Mouse (Mus musculus) midbrain, embryonic 10.5 days (tissue): Measurements from ENCODE around the gene Dock4. TPM values are rescaled to one million over a fixed set of nuclear protein-coding genes. Genes with fewer than 3 reads are reported as not detected.

ENCODE experiments used
- DNase-seq: peaks from one replicate; pipeline ENCODE4 v3.0.0-alpha.2; 2017; ENCODE audit warnings: low spot score
- H3K27ac ChIP-seq: fragments of 300-500 bp; sonication (generic); replicated peaks from 2 replicates; pipeline ENCODE4 v1.5.1; 2016; ENCODE audit warnings: mild to moderate bottlenecking
- H3K27me3 ChIP-seq: fragments of 300-500 bp; sonication (generic); 2 replicates; pipeline ENCODE4 v1.6.1; 2016; ENCODE audit warnings: low read depth, mild to moderate bottlenecking; ENCODE audit not compliant: poor library complexity, severe bottlenecking
- H3K36me3 ChIP-seq: fragments of 300-500 bp; sonication (generic); 2 replicates; pipeline ENCODE4 v1.6.1; 2016; ENCODE audit warnings: mild to moderate bottlenecking, moderate library complexity
- H3K4me1 ChIP-seq: fragments of 300-500 bp; sonication (generic); 2 replicates; pipeline ENCODE4 v1.6.1; 2016
- H3K4me3 ChIP-seq: fragments of 300-500 bp; sonication (generic); 2 replicates; pipeline ENCODE4 v1.5.1; 2016; ENCODE audit warnings: mild to moderate bottlenecking, moderate library complexity
- H3K9me3 ChIP-seq: fragments of 300-500 bp; sonication (generic); replicated peaks from 2 replicates; pipeline ENCODE4 v1.6.1; 2016; ENCODE audit warnings: mild to moderate bottlenecking
- WGBS: fragments of 180-500 bp; shearing (Covaris S2); methylation state at CpG from one replicate; pipeline ENCODE4 v1.1.7; 2016; 5-methylcytosine and 5-hydroxymethylcytosine counted together
- polyA plus RNA-seq: library from polyadenylated mRNA; unstranded; fragments of >200 nt; fragmentation: Nextera tagmentation; extraction: Ambion mirVana; gene quantifications from 2 replicates; pipeline ENCODE4 v1.2.1, GENCODE M21; 2016

Gene Dock4
- polyA plus RNA-seq: 14.0 and 16.8 TPM in 2 replicates

GRCm38 (mm10) chr12:40445648-40446449, at the start of gene Dock4, which contains the start of gene Zfp277:
Gene Dock4 (plus strand): TSS chr12:40445952.
Gene Zfp277 (minus strand): TSS chr12:40445902.
- peak within 1 kb of the TSS; percentile 89 for H3K4me3 ChIP-seq
- DNase-seq: peak; percentile 99
- H3K4me1 ChIP-seq: peaks cover 37% of the 10 kb centered on the region
- no peaks in the 10 kb centered on the region for H3K9me3 ChIP-seq
- no peaks in the 10 kb centered on the region for H3K36me3 ChIP-seq
- peak within 1 kb of the TSS; percentile 93 for H3K27ac ChIP-seq
- H3K27me3 ChIP-seq: 0 out of 2 replicates have a peak, but pooled peaks cover 7% of the 10 kb centered on the region
- under 1% methylated on average over 80 of the region's 80 CpGs for WGBS

- no peak overlapping the region for H3K27ac ChIP-seq
- peaks cover 13% of the 10 kb centered on the region; the same call in 1 of the 2 replicates for H3K9me3 ChIP-seq
- WGBS: 80% methylated on average over 2 of the region's 2 CpGs
- peaks cover 10% of the 10 kb centered on the region for H3K36me3 ChIP-seq
- no peak overlapping the region for H3K4me3 ChIP-seq
- no peaks in the 10 kb centered on the region for H3K27me3 ChIP-seq
- no peaks in the 10 kb centered on the region for H3K4me1 ChIP-seq
- DNase-seq: no peak
These were observed 46.8 kb upstream of the Dock4 start for GRCm38 (mm10) chr12:40398916-40399315.

- H3K4me1 ChIP-seq: no peaks in the 10 kb centered on the region
- H3K27ac ChIP-seq: no peak overlapping the region
- no peak overlapping the region for H3K4me3 ChIP-seq
- peaks cover 13% of the 10 kb centered on the region; the same call in 1 of the 2 replicates for H3K9me3 ChIP-seq
- H3K36me3 ChIP-seq: peaks cover 10% of the 10 kb centered on the region
- no peak for DNase-seq
- H3K27me3 ChIP-seq: no peaks in the 10 kb centered on the region
- 95% methylated on average over 2 of the region's 2 CpGs for WGBS
These were observed 46.4 kb upstream of the Dock4 start for GRCm38 (mm10) chr12:40399386-40399785.

- peaks cover 10% of the 10 kb centered on the region for H3K36me3 ChIP-seq
- peaks cover 13% of the 10 kb centered on the region; the same call in 1 of the 2 replicates for H3K9me3 ChIP-seq
- no peak overlapping the region for H3K4me3 ChIP-seq
- H3K27ac ChIP-seq: no peak overlapping the region
- H3K27me3 ChIP-seq: no peaks in the 10 kb centered on the region
- no peak for DNase-seq
- no peaks in the 10 kb centered on the region for H3K4me1 ChIP-seq
- 92% methylated on average over 10 of the region's 10 CpGs for WGBS
These were observed 45.9 kb upstream of the Dock4 start for GRCm38 (mm10) chr12:40399812-40400211.

- DNase-seq: no peak
- WGBS: 38% methylated on average over 5 of the region's 5 CpGs
- Histone ChIP-seq H3K4me1 (peaks cover 17% of the 10 kb centered on the region), H3K4me3 (no peak overlapping the region), H3K27me3 (no peaks in the 10 kb centered on the region), H3K36me3 (peaks cover 11% of the 10 kb centered on the region; the same call in 1 of the 2 replicates), H3K27ac (peak overlapping the region; percentile 15; the same call in 1 of the 2 replicates), H3K9me3 (peaks cover under 1% of the 10 kb centered on the region; the same call in 1 of the 2 replicates)
These were observed 31.0 kb upstream of the Dock4 start for GRCm38 (mm10) chr12:40414682-40415311.

- Histone ChIP-seq H3K27me3 (no peaks in the 10 kb centered on the region), H3K4me1 (peaks cover 17% of the 10 kb centered on the region), H3K9me3 (no peaks in the 10 kb centered on the region), H3K36me3 (peaks cover 9% of the 10 kb centered on the region; the same call in 1 of the 2 replicates), H3K4me3 (no peak overlapping the region), H3K27ac (peak overlapping the region; percentile 7; the same call in 1 of the 2 replicates)
- no peak for DNase-seq
- 65% methylated on average over 8 of the region's 8 CpGs for WGBS
These were observed 30.3 kb upstream of the Dock4 start for GRCm38 (mm10) chr12:40415312-40415925.

- Histone ChIP-seq H3K36me3 (0 out of 2 replicates have a peak, but pooled peaks cover 2% of the 10 kb centered on the region), H3K9me3 (no peaks in the 10 kb centered on the region), H3K4me3 (no peak overlapping the region), H3K27me3 (no peaks in the 10 kb centered on the region), H3K4me1 (peaks cover 17% of the 10 kb centered on the region), H3K27ac (no peak overlapping the region)
- DNase-seq: no peak
- 96% methylated on average over 4 of the region's 4 CpGs for WGBS
These were observed 28.5 kb upstream of the Dock4 start for GRCm38 (mm10) chr12:40417257-40417656.

- DNase-seq: no peak
- peaks cover 11% of the 10 kb centered on the region for H3K4me1 ChIP-seq
- H3K36me3 ChIP-seq: peaks cover 4% of the 10 kb centered on the region; the same call in 1 of the 2 replicates
- no peaks in the 10 kb centered on the region for H3K9me3 ChIP-seq
- 94% methylated on average over 1 of the region's 1 CpGs for WGBS
- H3K27ac ChIP-seq: no peak overlapping the region
- H3K27me3 ChIP-seq: no peaks in the 10 kb centered on the region
- H3K4me3 ChIP-seq: no peak overlapping the region
These were observed 20.8 kb upstream of the Dock4 start for GRCm38 (mm10) chr12:40424991-40425390.

- H3K27me3 ChIP-seq: no peaks in the 10 kb centered on the region
- 86% methylated on average over 10 of the region's 10 CpGs for WGBS
These were observed 18.1 kb upstream of the Dock4 start for GRCm38 (mm10) chr12:40427606-40428005.

GRCm38 (mm10) chr12:40429976-40430375, 15.8 kb upstream of the Dock4 start:
- Histone ChIP-seq H3K9me3 (no peaks in the 10 kb centered on the region), H3K4me1 (peaks cover 30% of the 10 kb centered on the region), H3K36me3 (peaks cover 3% of the 10 kb centered on the region; the same call in 1 of the 2 replicates), H3K27me3 (no peaks in the 10 kb centered on the region), H3K4me3 (no peak overlapping the region), H3K27ac (no peak overlapping the region)
- 61% methylated on average over 3 of the region's 3 CpGs for whole genome bisulfite sequencing
- DNase-seq: no peak

More at GRCm38 (mm10) chr12:40427606-40428005, 18.1 kb upstream of the Dock4 start:
- no peak overlapping the region for H3K27ac ChIP-seq
- no peak overlapping the region for H3K4me3 ChIP-seq
- H3K36me3 ChIP-seq: peaks cover 4% of the 10 kb centered on the region; the same call in 1 of the 2 replicates
- H3K9me3 ChIP-seq: no peaks in the 10 kb centered on the region
- no peak for DNase-seq
- peaks cover 30% of the 10 kb centered on the region for H3K4me1 ChIP-seq

- Histone ChIP-seq H3K27me3 (no peaks in the 10 kb centered on the region), H3K4me3 (no peak overlapping the region), H3K9me3 (no peaks in the 10 kb centered on the region), H3K36me3 (no peaks in the 10 kb centered on the region), H3K4me1 (peaks cover 30% of the 10 kb centered on the region), H3K27ac (peak overlapping the region; percentile 73)
- no peak for DNase-seq
- 50% methylated on average over 5 of the region's 5 CpGs for WGBS
These were observed 14.7 kb upstream of the Dock4 start for GRCm38 (mm10) chr12:40431075-40431474.

GRCm38 (mm10) chr12:40434101-40434500, 11.7 kb upstream of the Dock4 start:
- H3K36me3 ChIP-seq: no peaks in the 10 kb centered on the region
- no peaks in the 10 kb centered on the region for H3K27me3 ChIP-seq
- H3K27ac ChIP-seq: no peak overlapping the region
- H3K4me3 ChIP-seq: no peak overlapping the region
- no peak for DNase-seq
- H3K9me3 ChIP-seq: no peaks in the 10 kb centered on the region
- WGBS: 79% methylated on average over 3 of the region's 3 CpGs
- peaks cover 46% of the 10 kb centered on the region for H3K4me1 ChIP-seq
